Mouse (Mus musculus) regulatory T cell (primary cell): ENCODE measurements around the gene Bcl9l.

Experiments
- in situ Hi-C: fragments of 300-600 bp; cut with MboI, MseI; formaldehyde crosslinking; loops from one replicate; pipeline ENCODE4 v1.15.1; 2025; ENCODE audit warnings: high pct_unique_total_duplicates

Bcl9l gene

GRCm38 (mm10) chr9:44540676-44541075 lies 58.1 kb downstream of the Bcl9l start:
- in situ Hi-C loops, result no loop called here

- in situ Hi-C loops, result no loop called here
These were observed 59.7 kb downstream of the Bcl9l start for GRCm38 (mm10) chr9:44542364-44542763.

- in situ Hi-C loops, result no loop called here
These were observed 62.4 kb downstream of the Bcl9l start for GRCm38 (mm10) chr9:44544986-44545385.

GRCm38 (mm10) chr9:44548412-44549152 lies 66.0 kb downstream of the Bcl9l start:
- in situ Hi-C loops, result no loop called here

GRCm38 (mm10) chr9:44551138-44551537 lies 68.5 kb downstream of the Bcl9l start:
- in situ Hi-C loops, result loop anchor here (5.0 kb wide), 1 partner anchor 89 kb away; no protein-coding TSS in a partner anchor

- in situ Hi-C loops, result loop anchor here (5.0 kb wide), 1 partner anchor 90 kb away; no protein-coding TSS in a partner anchor
These were observed 69.5 kb downstream of the Bcl9l start for GRCm38 (mm10) chr9:44552161-44552560.
